Mouse (Mus musculus) stomach, embryonic 16.5 days (tissue): ENCODE measurements at regions not wholly inside any gene's neighbourhood (a gene's known extent, or its start where the extent isn't known, plus 50 kb on each side); places are given as distances from the start of the nearest gene placed in this dataset.

Experiments used
- ATAC-seq: fragments of 200-750 bp; cut with Nextera tagmentation; 2 replicates; pipeline ENCODE4 v1.8.0; 2017; ENCODE audit warnings: moderate number of reproducible peaks, moderate TSS enrichment; ENCODE audit not compliant: insufficient read depth, low FRiP score
- H3K27ac ChIP-seq: fragments of 300-500 bp; sonication (generic); 2 replicates; pipeline ENCODE4 v1.5.1; 2014; ENCODE audit warnings: low read length
- H3K27me3 ChIP-seq: fragments of 300-500 bp; sonication (generic); 2 replicates; pipeline ENCODE4 v1.6.1; 2014; ENCODE audit warnings: low read length, control low read depth, mixed read lengths; ENCODE audit not compliant: control insufficient read depth, insufficient read depth
- H3K36me3 ChIP-seq: fragments of 300-500 bp; sonication (generic); 2 replicates; pipeline ENCODE4 v1.6.1; 2014; ENCODE audit warnings: low read length; ENCODE audit not compliant: control insufficient read depth, insufficient read depth
- H3K4me1 ChIP-seq: fragments of 300-500 bp; sonication (generic); 2 replicates; pipeline ENCODE4 v1.6.1; 2014; ENCODE audit warnings: low read length, control low read depth, mixed read lengths; ENCODE audit not compliant: control insufficient read depth, insufficient read depth
- H3K4me2 ChIP-seq: fragments of 300-500 bp; sonication (generic); 2 replicates; pipeline ENCODE4 v1.6.1; 2014; ENCODE audit warnings: low read depth, low read length, mixed read lengths
- H3K4me3 ChIP-seq: fragments of 300-500 bp; sonication (generic); replicated peaks from 2 replicates; pipeline ENCODE4 v1.5.1; 2014; ENCODE audit warnings: mild to moderate bottlenecking, low read length
- H3K9ac ChIP-seq: fragments of 300-500 bp; sonication (generic); 2 replicates; pipeline ENCODE4 v1.6.1; 2014; ENCODE audit warnings: low read length
- H3K9me3 ChIP-seq: fragments of 300-500 bp; sonication (generic); replicated peaks from 2 replicates; pipeline ENCODE4 v1.6.1; 2016; ENCODE audit warnings: low read length, control low read depth; ENCODE audit not compliant: control insufficient read depth
- WGBS: fragments of 180-500 bp; shearing (Covaris S2); extraction: QIAGEN DNeasy Blood & Tissue Kit; methylation state at CpG from one replicate; pipeline ENCODE4 v1.1.7; 2014; 5-methylcytosine and 5-hydroxymethylcytosine counted together

DNA sequence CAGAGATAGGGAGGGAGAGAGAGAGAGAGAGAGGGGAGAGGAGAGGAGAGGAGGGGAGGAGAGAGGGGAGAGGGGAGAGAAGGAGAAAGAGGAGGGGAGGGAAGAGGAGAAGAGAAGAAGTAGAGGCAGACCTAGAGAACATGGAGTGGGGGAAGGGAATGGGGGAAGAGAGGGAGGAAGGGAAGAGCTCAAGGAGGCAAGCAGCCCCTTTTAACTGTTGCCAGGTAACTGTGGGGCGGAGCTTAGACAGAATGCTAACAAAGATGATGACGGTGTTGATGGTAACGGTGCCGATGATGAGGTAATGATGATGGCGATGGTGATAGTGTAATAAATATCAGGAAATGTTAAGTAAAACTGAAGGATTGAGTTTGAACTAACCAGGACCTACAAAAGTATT lies 90.7 kb downstream of the Barhl2 start:
- H3K36me3 ChIP-seq, result no peaks in the 10 kb centered on the region
- WGBS, result 63% methylated on average over 5 of the region's 5 CpGs
- no peak for ATAC-seq

DNA sequence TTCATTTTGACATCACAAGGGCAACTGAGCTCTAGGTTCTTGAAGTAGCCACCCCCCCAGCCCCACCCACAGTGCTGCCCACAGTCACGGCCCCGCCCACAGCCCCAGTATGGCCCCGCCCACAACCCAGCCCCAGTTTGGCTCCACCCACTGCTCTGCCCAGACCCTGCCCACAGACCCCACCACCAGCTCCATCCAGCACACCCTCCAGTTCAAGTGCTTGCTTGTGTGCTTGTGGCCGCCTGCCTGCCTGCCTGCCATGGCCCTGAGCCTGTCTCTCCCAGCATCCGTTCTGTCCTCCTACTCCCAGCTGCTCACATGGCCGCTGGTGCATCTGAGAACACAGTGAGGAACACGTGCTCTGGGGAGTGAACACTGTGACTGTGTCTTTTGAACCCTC lies 92.0 kb downstream of the Barhl2 start:
- Histone ChIP-seq H3K4me3 (no peak overlapping the region), H3K9ac (no peak overlapping the region), H3K27me3 (no peaks in the 10 kb centered on the region), H3K27ac (no peak overlapping the region), H3K9me3 (no peaks in the 10 kb centered on the region), H3K4me1 (no peaks in the 10 kb centered on the region), H3K36me3 (no peaks in the 10 kb centered on the region), H3K4me2 (no peak overlapping the region)
- ATAC-seq, result no peak
- WGBS, result 75% methylated on average over 7 of the region's 7 CpGs

More for the DNA sequence above, 90.7 kb downstream of the Barhl2 start:
- Histone ChIP-seq H3K27me3 (no peaks in the 10 kb centered on the region), H3K4me3 (no peak overlapping the region), H3K4me1 (no peaks in the 10 kb centered on the region), H3K4me2 (no peak overlapping the region), H3K9ac (no peak overlapping the region), H3K9me3 (no peaks in the 10 kb centered on the region), H3K27ac (no peak overlapping the region)

- Histone ChIP-seq H3K36me3 (no peaks in the 10 kb centered on the region), H3K9me3 (no peaks in the 10 kb centered on the region), H3K27ac (no peak overlapping the region), H3K9ac (no peak overlapping the region), H3K4me1 (no peaks in the 10 kb centered on the region), H3K4me2 (no peak overlapping the region), H3K27me3 (no peaks in the 10 kb centered on the region), H3K4me3 (no peak overlapping the region)
- WGBS, result 40% methylated on average over 8 of the region's 8 CpGs
- ATAC-seq, result no peak
Measured at GRCm38 (mm10) chr5:106365094-106365493, 92.9 kb downstream of the Barhl2 start.

DNA sequence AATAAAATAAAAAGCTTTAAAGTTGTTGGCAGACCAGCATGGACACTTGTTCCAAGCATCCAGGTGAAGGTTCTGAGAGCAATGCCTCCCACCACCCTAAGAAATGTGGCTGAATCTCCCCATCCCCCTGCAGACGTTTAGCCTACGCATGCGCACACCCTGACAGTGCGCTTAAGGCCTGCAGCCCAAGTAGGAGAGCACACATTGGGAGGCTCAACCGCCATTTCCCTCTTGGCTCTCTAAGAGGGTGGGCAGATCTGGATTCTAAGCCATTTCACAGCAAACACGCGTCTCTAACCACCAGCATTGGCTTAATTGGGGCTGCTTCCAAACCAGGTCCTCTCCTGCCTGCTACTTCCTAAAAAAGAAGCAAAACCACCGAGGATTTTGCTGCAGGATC lies 106.6 kb downstream of the Barhl2 start:
- Histone ChIP-seq H3K27me3 (no peaks in the 10 kb centered on the region), H3K4me2 (no peak overlapping the region), H3K9me3 (no peaks in the 10 kb centered on the region), H3K9ac (no peak overlapping the region), H3K27ac (no peak overlapping the region), H3K4me1 (no peaks in the 10 kb centered on the region), H3K36me3 (no peaks in the 10 kb centered on the region), H3K4me3 (no peak overlapping the region)
- WGBS, result 83% methylated on average over 8 of the region's 8 CpGs
- ATAC-seq, result no peak

DNA sequence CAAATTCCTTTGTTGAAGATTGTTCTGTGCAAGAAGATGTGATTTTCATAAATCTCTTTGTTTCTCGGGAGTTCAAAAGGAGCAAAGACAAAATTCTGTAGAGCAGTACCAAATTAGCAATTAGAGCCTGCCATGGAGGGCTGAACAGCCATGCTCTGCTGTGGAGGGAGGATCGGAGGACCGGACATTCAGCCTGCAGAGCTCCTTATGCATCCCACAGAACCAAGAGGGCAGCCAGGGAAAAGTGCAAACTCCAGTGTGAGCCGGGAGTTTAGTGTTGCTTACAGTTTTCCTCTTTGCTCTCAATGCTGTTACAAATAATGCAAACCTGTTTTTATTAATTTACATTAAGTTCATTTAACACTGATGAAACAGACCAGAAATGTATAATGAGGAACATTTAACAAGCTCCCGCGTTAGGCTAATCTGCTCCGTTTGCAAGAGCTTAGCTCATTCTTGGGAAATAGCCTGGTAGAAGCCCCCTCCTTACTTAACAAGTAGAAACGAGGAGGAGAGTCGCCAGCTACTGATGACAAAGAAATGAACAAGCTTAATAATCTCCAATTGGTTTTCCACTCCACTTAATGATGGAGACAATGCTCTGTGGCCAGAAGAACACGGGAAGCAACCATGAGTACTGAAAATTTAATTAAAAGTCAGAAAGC lies 108.0 kb downstream of the Barhl2 start:
- Histone ChIP-seq H3K4me1 (no peaks in the 10 kb centered on the region), H3K36me3 (no peaks in the 10 kb centered on the region), H3K4me2 (no peak overlapping the region), H3K9ac (no peak overlapping the region), H3K4me3 (no peak overlapping the region), H3K9me3 (no peaks in the 10 kb centered on the region), H3K27ac (no peak overlapping the region), H3K27me3 (no peaks in the 10 kb centered on the region)
- WGBS, result 63% methylated on average over 10 of the region's 10 CpGs
- no peak for ATAC-seq

- no peak for ATAC-seq
- Histone ChIP-seq H3K9me3 (no peaks in the 10 kb centered on the region), H3K27ac (no peak overlapping the region), H3K36me3 (no peaks in the 10 kb centered on the region), H3K4me3 (no peak overlapping the region), H3K4me2 (no peak overlapping the region), H3K9ac (no peak overlapping the region), H3K4me1 (no peaks in the 10 kb centered on the region), H3K27me3 (peaks cover 10% of the 10 kb centered on the region; the same call in 1 of the 2 replicates)
- WGBS, result 6% methylated on average over 8 of the region's 8 CpGs
Measured at GRCm38 (mm10) chr5:106344308-106344707, 113.7 kb downstream of the Barhl2 start.

GRCm38 (mm10) chr5:106343601-106344000 lies 114.4 kb downstream of the Barhl2 start:
- no peaks in the 10 kb centered on the region for H3K36me3 ChIP-seq
- H3K4me1 ChIP-seq, result no peaks in the 10 kb centered on the region
- no peak overlapping the region for H3K4me2 ChIP-seq
- no peak overlapping the region for H3K27ac ChIP-seq
- WGBS, result 39% methylated on average over 6 of the region's 6 CpGs
- peaks cover 10% of the 10 kb centered on the region; the same call in 1 of the 2 replicates for H3K27me3 ChIP-seq
- no peak overlapping the region for H3K9ac ChIP-seq
- H3K4me3 ChIP-seq, result no peak overlapping the region
- no peak for ATAC-seq
- H3K9me3 ChIP-seq, result no peaks in the 10 kb centered on the region

- Histone ChIP-seq H3K9me3 (no peaks in the 10 kb centered on the region), H3K27ac (no peak overlapping the region), H3K4me1 (no peaks in the 10 kb centered on the region), H3K4me2 (no peak overlapping the region), H3K4me3 (no peak overlapping the region), H3K27me3 (peaks cover 10% of the 10 kb centered on the region; the same call in 1 of the 2 replicates), H3K36me3 (no peaks in the 10 kb centered on the region), H3K9ac (no peak overlapping the region)
- 51% methylated on average over 12 of the region's 12 CpGs for WGBS
- ATAC-seq, result no peak
Measured at GRCm38 (mm10) chr5:106341361-106341760, 116.6 kb downstream of the Barhl2 start.

GRCm38 (mm10) chr5:106335639-106336038 lies 122.3 kb downstream of the Barhl2 start:
- H3K36me3 ChIP-seq, result no peaks in the 10 kb centered on the region
- H3K4me3 ChIP-seq, result no peak overlapping the region
- no peaks in the 10 kb centered on the region for H3K9me3 ChIP-seq
- no peaks in the 10 kb centered on the region for H3K4me1 ChIP-seq
- no peak for ATAC-seq
- no peak overlapping the region for H3K27ac ChIP-seq
- 78% methylated on average over 11 of the region's 11 CpGs for WGBS
- no peak overlapping the region for H3K4me2 ChIP-seq
- no peak overlapping the region for H3K9ac ChIP-seq
- H3K27me3 ChIP-seq, result no peaks in the 10 kb centered on the region
